Mouse (Mus musculus): ENCODE results near the gene Rnase13.

DNA sequence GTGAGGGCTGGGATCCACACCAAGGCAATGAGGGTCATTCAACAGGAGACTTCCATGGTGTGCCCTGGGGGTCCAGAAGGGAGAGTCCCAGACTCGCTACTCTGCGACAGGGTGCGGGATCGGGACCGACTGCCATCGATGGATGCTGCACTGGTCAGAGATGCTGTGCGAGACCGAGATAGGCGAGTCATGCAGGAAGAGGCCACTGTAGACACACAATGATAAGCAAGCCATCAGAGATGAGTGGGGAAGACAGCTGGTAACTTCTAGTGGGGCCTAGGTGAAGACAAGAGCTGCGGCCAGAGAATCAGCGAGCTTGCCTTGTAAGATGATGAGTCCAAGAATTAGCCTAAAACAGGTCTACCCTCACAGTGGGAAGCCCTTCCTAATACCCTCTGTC is 16.5 kb downstream of the Rnase13 start:
- TF ChIP-seq CTCF (IDR thresholded peaks at IDR 0.05; ENCODE audit: extremely low read depth, insufficient read depth, insufficient read length, insufficient replicate concordance) (no peak), POLR2A (IDR thresholded peaks at IDR 0.05; ENCODE audit: low read depth, low read length) (no peak)
